Mouse (Mus musculus) ES-E14 (cell line): ENCODE measurements around the gene S100a2. TPM values are rescaled to one million over a fixed set of nuclear protein-coding genes. Genes with fewer than 3 reads are reported as not detected.

Source experiments
- DNase-seq: peaks from one replicate; pipeline ENCODE4 v3.0.0-alpha.2; 2013; ENCODE audit warnings: low read depth, low spot score
- H3K27ac ChIP-seq: 2 replicates; pipeline ENCODE4 v1.5.1; 2012; ENCODE audit warnings: low read depth, mild to moderate bottlenecking, low read length, moderate library complexity, mixed read lengths; ENCODE audit not compliant: poor library complexity, insufficient read depth, severe bottlenecking
- H3K36me3 ChIP-seq: 2 replicates; pipeline ENCODE4 v1.6.1; 2012; ENCODE audit warnings: mild to moderate bottlenecking, low read length, moderate library complexity, mixed read lengths; ENCODE audit not compliant: control insufficient read depth, poor library complexity, insufficient read depth, severe bottlenecking
- H3K4me1 ChIP-seq, 2 experiments: fragments of 150-350 bp in 1 of 2; sonication (generic) in 1 of 2; 2 replicates each; pipeline ENCODE4 v1.6.1; 2012; ENCODE audit warnings: low read length in 2 of 2, mild to moderate bottlenecking in 1 of 2, mixed read lengths in 1 of 2; ENCODE audit not compliant: control insufficient read depth in 2 of 2, insufficient read depth in 2 of 2, poor library complexity in 1 of 2
- H3K4me3 ChIP-seq, 2 experiments: fragments of 150-350 bp in 1 of 2; sonication (generic) in 1 of 2; 2 replicates each; pipeline ENCODE4 v1.5.1; 2012; ENCODE audit warnings: low read length in 2 of 2, low read depth in 1 of 2, mild to moderate bottlenecking in 1 of 2, mixed read lengths in 1 of 2; ENCODE audit not compliant: insufficient read depth in 1 of 2, poor library complexity in 1 of 2, severe bottlenecking in 1 of 2
- H3K9ac ChIP-seq: 2 replicates; pipeline ENCODE4 v1.6.1; 2012; ENCODE audit warnings: low read depth, mild to moderate bottlenecking, low read length, mixed read lengths; ENCODE audit not compliant: poor library complexity, insufficient read depth, severe bottlenecking
- H3K9me3 ChIP-seq: fragments of 150-350 bp; sonication (generic); 2 replicates; pipeline ENCODE4 v1.6.1; 2012; ENCODE audit warnings: low read depth, mild to moderate bottlenecking, low read length; ENCODE audit not compliant: control insufficient read depth, insufficient read depth
- CHD2 ChIP-seq: IDR thresholded peaks from 2 replicates; pipeline ENCODE4 v1.6.1; 2014; ENCODE audit warnings: mild to moderate bottlenecking, low read depth, low read length, inconsistent platforms
- HCFC1 ChIP-seq: IDR thresholded peaks from 2 replicates; pipeline ENCODE4 v1.6.1; 2012; ENCODE audit warnings: low read length, inconsistent platforms, borderline replicate concordance; ENCODE audit not compliant: insufficient read depth
- MAFK ChIP-seq: IDR thresholded peaks from 2 replicates; pipeline ENCODE4 v1.6.1; 2014; ENCODE audit warnings: mild to moderate bottlenecking, low read depth, low read length, inconsistent platforms; ENCODE audit not compliant: insufficient read depth
- ZC3H11A ChIP-seq: IDR thresholded peaks from 2 replicates; pipeline ENCODE4 v1.6.1; 2012; ENCODE audit warnings: low read depth, mild to moderate bottlenecking, inconsistent platforms, low read length, borderline replicate concordance
- ZNF384 ChIP-seq: IDR thresholded peaks from 2 replicates; pipeline ENCODE4 v1.6.1; 2012; ENCODE audit warnings: low read depth, low read length, inconsistent platforms
- in situ Hi-C, 2 experiments: fragments of 600-800 bp; cut with MboI; formaldehyde crosslinking; loops; one replicate each; pipeline ENCODE4 v1.15.1; 2025; ENCODE audit warnings: low sequenced_read_pairs in 2 of 2, inconsistent platforms in 1 of 2; ENCODE audit not compliant: unreplicated experiment in 2 of 2
- total RNA-seq: library from RNA; depleted of rRNA; stranded (reverse); fragments of 300-350 nt; gene quantifications from 2 replicates; pipeline ENCODE4 v1.2.3, GENCODE M21; 2012; rRNA removed

Gene S100a2
- total RNA-seq, 1 experiment, result not detected

DNA sequence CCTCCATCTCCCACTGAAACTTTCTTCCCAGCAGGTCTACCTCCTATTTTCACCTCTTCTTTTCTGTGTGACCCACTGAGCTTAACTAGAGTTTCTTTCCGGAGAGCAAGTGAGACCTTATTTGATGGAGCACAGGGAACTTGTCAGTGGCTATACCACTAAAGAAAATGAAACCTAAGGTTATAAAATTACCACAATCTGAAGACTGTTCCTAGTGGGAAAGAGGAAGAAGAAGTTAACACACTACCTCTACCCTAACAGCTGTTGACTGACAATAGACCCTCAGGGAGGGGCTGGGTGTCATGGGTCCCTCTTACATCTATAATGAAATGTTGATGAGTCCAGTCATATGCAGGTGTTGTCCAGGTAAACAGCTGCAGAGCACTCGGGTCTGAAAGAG is 41.9 kb downstream of the S100a2 start:
- H3K4me3 ChIP-seq, result no peak overlapping the region
- no peaks in the 10 kb centered on the region for H3K4me1 ChIP-seq
- no peaks in the 10 kb centered on the region for H3K9me3 ChIP-seq
- no peak overlapping the region for H3K27ac ChIP-seq
- in situ Hi-C loops, result no loop called here
- H3K36me3 ChIP-seq, result no peaks in the 10 kb centered on the region
- DNase-seq, result no peak
- no peak overlapping the region for H3K9ac ChIP-seq
- TF ChIP-seq ZNF384, result no peak
- no peak for TF ChIP-seq HCFC1
- TF ChIP-seq MAFK, result no peak
- no peak for TF ChIP-seq CHD2
- TF ChIP-seq ZC3H11A, result no peak

DNA sequence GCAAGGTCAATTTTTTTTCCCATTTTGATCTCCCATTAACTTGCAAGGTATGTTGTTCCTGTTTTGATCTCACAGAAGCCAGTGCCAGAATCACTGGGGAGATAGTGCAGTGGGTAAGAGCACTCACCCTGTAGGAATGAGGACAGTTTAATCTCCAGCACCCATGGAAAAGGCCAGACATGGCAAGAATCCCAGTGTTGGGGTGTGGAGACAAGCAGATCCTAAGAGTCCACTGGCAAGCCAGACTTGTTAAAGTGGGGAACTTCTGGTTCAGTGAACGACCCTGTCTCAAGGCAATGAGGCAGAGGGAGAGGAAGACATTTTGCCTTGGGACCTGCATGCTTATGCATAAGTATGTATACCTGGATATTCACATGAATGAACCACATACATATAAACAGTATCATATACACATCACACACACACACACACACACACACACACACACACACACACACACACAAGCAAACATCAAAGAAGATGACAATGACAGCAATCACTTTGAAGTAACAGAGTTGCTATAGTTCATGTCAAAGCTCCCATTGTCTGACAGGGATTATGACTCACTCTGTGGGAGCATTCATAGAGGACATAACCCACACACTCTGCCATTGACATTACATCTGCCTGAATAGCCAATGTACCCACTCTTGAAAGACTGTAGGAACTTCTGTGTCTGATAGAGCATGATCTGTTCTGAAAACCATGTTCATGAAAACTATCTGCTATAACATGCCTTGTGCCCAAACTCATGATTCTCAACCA is 48.6 kb downstream of the S100a2 start:
- Histone ChIP-seq H3K4me1 (no peaks in the 10 kb centered on the region), H3K27ac (no peak overlapping the region), H3K9ac (no peak overlapping the region), H3K36me3 (no peaks in the 10 kb centered on the region), H3K9me3 (no peaks in the 10 kb centered on the region), H3K4me3 (no peak overlapping the region)
- TF ChIP-seq HCFC1, result no peak
- TF ChIP-seq ZNF384, result no peak
- no peak for TF ChIP-seq CHD2
- TF ChIP-seq MAFK, result no peak
- no peak for TF ChIP-seq ZC3H11A
- in situ Hi-C loops, result no loop called here
- no peak for DNase-seq

GRCm38 (mm10) chr3:90639511-90640154 is 49.6 kb downstream of the S100a2 start:
- in situ Hi-C loops, result no loop called here

DNA sequence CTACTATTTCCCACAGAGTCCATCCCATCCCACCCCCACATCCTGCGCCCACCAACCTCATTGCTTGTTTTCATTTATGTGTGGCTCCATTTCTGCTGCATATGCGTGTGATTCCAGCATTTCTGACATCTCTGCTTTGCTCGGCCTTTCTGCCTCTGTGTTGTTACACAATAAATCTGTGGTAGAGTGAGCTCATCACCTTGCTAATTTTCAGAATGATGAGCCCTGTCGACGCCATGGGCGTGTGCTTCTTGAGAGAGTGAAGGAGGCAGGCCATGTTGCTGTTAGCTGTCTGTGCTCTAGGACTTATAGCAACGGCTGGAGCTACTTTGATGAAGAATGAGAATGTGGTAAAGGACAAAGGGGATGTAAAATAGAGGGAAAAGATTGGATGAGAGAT is 50.9 kb downstream of the S100a2 start:
- Histone ChIP-seq H3K9me3 (no peaks in the 10 kb centered on the region), H3K9ac (no peak overlapping the region), H3K4me1 (no peaks in the 10 kb centered on the region), H3K36me3 (no peaks in the 10 kb centered on the region), H3K4me3 (no peak overlapping the region), H3K27ac (no peak overlapping the region)
- DNase-seq, result no peak
- no peak for TF ChIP-seq ZNF384
- no peak for TF ChIP-seq CHD2
- no peak for TF ChIP-seq ZC3H11A
- in situ Hi-C loops, result no loop called here

More at GRCm38 (mm10) chr3:90639511-90640154, 49.6 kb downstream of the S100a2 start:
- H3K9me3 ChIP-seq, result no peaks in the 10 kb centered on the region
- DNase-seq, result peak; percentile 54
- H3K4me3 ChIP-seq, result no peak overlapping the region
- H3K9ac ChIP-seq, result no peak overlapping the region
- no peaks in the 10 kb centered on the region for H3K36me3 ChIP-seq
- H3K4me1 ChIP-seq, result no peaks in the 10 kb centered on the region
- TF ChIP-seq MAFK (no peak), ZC3H11A (no peak), CHD2 (no peak), ZNF384 (no peak), HCFC1 (no peak)
- no peak overlapping the region for H3K27ac ChIP-seq

Other genes starting within 250 kb of the S100a2 start
- 22.9 and 43.7 TPM in 2 replicates for gene Slc27a3, start 200.3 kb upstream of the S100a2 start, total RNA-seq
- 62.7 and 72.4 TPM in 2 replicates for gene Ints3, start 156.6 kb upstream of the S100a2 start, total RNA-seq
- 16.4 and 21.6 TPM in 2 replicates for gene Npr1, start 124.4 kb upstream of the S100a2 start, total RNA-seq
- 153 and 165 TPM in 2 replicates for gene Ilf2, start 114.1 kb upstream of the S100a2 start, total RNA-seq
- 24.7 and 33.6 TPM in 2 replicates for gene Snapin, start 99.2 kb upstream of the S100a2 start, total RNA-seq
- gene Chtop, start 80.7 kb upstream of the S100a2 start, total RNA-seq, result 84.0 and 110 TPM in 2 replicates
- 1.7 and 2.3 TPM in 2 replicates for gene S100a1, start 75.9 kb upstream of the S100a2 start, total RNA-seq
- gene S100a13, start 75.8 kb upstream of the S100a2 start, total RNA-seq, result 5.3 and 8.2 TPM in 2 replicates
- 0.54 TPM in 1 of 2 replicates, not detected in the other for gene S100a14, start 63.4 kb upstream of the S100a2 start, total RNA-seq
- 3.2 TPM in 2 replicates for gene S100a16, start 53.0 kb upstream of the S100a2 start, total RNA-seq
- 0.95 and 1.6 TPM in 2 replicates for gene S100a3, start 29.7 kb upstream of the S100a2 start, total RNA-seq
- not detected in 2 replicates for gene Gm42674, start 11.7 kb downstream of the S100a2 start, total RNA-seq
- gene S100a4, start 13.5 kb downstream of the S100a2 start, total RNA-seq, result 2.0 and 6.9 TPM in 2 replicates
- gene S100a5, start 18.3 kb downstream of the S100a2 start, total RNA-seq, result not detected in 2 replicates
- 488 and 912 TPM in 2 replicates for gene S100a6, start 22.6 kb downstream of the S100a2 start, total RNA-seq
- 0.32 and 1.1 TPM in 2 replicates for gene S100a7a, start 63.8 kb downstream of the S100a2 start, total RNA-seq
- not detected in 2 replicates for gene S100a8, start 78.7 kb downstream of the S100a2 start, total RNA-seq
- gene S100a9, start 105.5 kb downstream of the S100a2 start, total RNA-seq, result not detected in 2 replicates
- gene Pglyrp4, start 136.7 kb downstream of the S100a2 start, total RNA-seq, result not detected in 2 replicates
- gene Gm5849, start 187.6 kb downstream of the S100a2 start, total RNA-seq, result not detected in 2 replicates